Mouse (Mus musculus): ENCODE measurements around the gene Pld1.

Gene Pld1

GRCm38 (mm10) chr3:27938381-27939323 is at the start of gene Pld1:
TSS of gene Pld1 (plus strand) at chr3:27938695.
- peak; percentile 38 for DNase-seq (ENCODE audit: low read depth, low spot score)

DNA sequence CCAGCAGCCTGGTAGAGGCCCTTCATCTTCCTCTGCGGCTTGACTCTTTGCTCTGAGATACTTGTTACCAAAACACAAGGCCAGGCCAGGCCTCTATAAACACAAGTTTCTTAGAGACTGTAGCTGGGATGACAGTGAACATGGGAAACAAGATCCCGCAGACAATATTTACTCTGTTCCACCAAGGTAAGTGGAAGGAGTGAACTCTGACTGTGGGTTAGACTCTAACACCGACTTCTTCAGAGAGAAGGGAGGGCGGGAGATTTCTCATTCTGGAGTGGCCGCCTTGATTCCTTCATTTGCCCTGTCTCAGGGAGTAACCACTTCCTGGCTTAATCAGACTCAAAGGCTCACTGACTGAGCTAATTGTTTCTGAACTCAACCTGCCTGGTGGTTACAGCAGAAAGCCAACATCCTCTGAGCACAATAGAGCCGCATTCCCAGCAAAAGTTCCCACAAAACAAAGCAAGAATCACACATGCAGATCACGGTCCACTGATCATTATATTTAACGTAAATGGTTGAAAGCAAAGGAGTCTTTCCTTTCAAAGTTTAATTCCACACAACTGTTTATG is 42.1 kb upstream of the Pld1 start, which contains the start of gene Tmem212:
Tmem212 (minus strand) TSS at position 51 of the 575 bp plus-strand sequence.
- DNase-seq (ENCODE audit: low read depth, low spot score): no peak

DNA sequence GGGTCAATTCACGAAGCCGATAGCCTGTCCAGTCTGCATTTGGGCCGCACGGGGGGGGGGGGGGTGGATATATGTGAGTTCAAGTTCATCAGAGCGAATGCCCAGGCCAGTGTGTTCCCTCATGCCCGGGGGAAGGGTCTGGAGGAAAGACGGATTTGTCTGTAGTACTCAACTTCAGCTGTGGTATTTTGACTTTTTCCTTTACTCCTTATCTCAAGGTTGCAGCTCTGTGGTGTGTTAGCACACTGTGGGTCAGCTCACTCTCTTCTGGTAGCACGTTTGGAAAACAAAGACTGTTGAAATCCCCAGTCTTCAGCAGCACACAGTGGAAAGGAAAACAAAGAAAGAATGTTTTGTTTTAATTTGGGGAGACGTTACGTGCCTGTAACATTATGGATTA is 40.3 kb upstream of the Pld1 start:
- no peak for DNase-seq (ENCODE audit: low read depth, low spot score)

- DNase-seq (ENCODE audit: low read depth, low spot score): no peak
Measured at GRCm38 (mm10) chr3:27899012-27899726, 39.3 kb upstream of the Pld1 start.

DNA sequence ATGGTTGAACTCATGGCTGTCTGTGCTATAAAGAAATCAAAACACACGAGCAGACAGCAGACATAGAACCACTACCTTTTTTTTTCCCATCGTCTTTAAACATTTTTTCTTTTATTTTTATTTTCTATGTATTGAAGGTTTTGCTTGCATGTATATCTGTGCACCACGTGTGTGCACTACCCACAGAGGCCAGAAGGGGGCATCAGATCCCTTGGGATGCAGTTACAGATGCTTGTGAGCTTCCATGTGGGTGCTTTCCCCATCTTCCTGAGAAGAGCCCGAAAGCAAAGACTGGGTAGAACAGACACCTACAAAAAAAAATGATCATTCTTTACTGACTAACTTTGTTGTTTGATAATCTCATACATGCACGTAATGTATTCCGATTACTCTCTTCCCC is 36.6 kb upstream of the Pld1 start:
- DNase-seq (ENCODE audit: low read depth, low spot score): no peak

GRCm38 (mm10) chr3:27904659-27905330 is 33.7 kb upstream of the Pld1 start:
- DNase-seq (ENCODE audit: low read depth, low spot score): no peak

GRCm38 (mm10) chr3:27906647-27907209 is 31.8 kb upstream of the Pld1 start:
- no peak for DNase-seq (ENCODE audit: low read depth, low spot score)

GRCm38 (mm10) chr3:27907301-27907700 is 31.2 kb upstream of the Pld1 start:
- no peak for DNase-seq (ENCODE audit: low read depth, low spot score)

GRCm38 (mm10) chr3:27908316-27908715 is 30.2 kb upstream of the Pld1 start:
- no peak for DNase-seq (ENCODE audit: low read depth, low spot score)

DNA sequence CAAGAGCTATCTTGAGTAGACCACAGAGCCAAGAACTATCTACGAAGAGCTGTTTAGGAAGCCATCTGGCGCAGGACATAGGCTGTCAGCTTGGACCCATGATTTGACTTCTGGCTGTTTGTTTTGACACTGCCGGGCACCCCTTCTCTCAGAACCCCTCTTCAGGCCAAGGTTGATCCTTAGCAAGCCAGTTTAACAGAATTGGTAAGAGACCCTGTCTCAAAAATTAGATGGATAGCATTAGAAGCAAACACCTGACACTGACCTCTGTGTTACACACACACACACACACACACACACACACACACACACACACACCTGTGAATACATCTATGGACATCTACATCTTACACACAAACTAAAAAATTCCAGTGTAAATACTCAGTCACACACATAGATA is 29.5 kb upstream of the Pld1 start:
- DNase-seq (ENCODE audit: low read depth, low spot score): no peak

DNA sequence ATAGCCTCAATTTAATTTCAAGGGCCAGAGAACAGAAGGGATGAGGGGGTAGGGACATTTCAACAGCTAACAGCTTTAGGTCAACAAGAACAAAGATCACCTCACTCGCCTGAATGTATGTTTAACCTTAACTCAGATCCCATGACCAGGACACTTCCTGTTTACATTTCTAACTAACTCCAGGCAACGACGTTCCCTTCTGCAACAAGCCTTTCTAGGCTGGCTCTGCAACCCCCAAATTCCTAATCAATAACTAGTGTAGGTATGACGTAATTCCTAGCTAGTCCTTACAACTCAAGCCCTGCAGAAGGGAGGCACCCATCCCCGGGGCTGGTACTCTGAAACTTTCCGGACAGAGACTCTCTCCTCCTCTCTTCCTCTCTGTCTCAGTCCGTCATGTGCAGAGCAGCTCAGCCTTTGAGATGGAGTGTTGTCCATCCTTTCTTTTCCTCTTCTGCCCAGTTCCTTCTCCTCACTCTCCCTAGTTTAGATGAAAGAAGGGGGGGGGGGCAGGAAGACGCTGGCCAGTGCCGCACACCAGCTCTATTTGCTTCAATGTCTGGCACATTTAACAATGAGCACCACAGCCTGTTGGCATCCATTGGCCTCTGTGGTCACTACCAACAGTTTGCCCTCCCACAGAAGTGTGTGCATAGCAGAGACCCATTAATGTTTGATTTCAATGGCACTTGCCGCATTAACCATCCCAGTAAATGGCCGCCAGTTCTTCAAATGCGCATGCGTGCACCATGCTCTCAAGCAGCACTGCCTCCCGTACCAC is 19.6 kb upstream of the Pld1 start:
- no peak for DNase-seq (ENCODE audit: low read depth, low spot score)

DNA sequence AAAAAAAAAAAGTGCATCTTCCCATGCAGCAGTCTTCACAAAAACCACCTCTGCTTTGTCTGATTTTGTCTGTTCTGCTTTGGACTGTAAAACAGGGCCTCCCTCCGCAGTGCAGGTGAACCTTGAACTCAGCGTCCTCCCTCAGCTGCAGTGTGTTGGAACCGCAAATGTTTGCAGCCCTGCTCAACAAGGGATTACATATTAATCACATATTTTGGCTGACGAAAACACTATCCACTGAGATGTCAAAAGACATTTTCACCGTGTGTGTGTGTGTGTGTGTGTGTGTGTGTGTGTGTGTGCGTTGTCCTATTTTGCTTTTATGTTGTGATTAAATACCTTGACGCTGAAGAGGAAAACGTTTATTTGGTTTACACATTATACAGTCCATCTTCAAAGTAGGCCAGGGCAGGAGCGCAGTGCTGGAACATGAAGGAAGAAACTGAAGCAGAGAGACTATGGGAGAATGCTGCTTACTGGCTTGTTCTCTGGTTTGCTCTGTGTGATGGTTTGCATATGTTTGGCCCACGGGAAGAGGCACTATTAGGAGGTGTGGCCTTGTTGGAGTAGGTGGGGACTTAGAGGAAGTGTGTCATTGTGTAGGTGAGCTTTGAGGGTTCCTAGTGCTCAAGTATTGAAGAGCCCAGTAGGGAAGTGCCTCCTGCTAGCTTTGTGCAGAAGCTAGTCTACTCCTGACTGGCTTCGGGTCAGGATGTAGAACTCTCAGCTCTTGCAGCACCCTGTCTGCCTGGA is 17.1 kb upstream of the Pld1 start:
- DNase-seq (ENCODE audit: low read depth, low spot score): no peak

GRCm38 (mm10) chr3:27924037-27924436 is 14.5 kb upstream of the Pld1 start:
- DNase-seq (ENCODE audit: low read depth, low spot score): no peak

DNA sequence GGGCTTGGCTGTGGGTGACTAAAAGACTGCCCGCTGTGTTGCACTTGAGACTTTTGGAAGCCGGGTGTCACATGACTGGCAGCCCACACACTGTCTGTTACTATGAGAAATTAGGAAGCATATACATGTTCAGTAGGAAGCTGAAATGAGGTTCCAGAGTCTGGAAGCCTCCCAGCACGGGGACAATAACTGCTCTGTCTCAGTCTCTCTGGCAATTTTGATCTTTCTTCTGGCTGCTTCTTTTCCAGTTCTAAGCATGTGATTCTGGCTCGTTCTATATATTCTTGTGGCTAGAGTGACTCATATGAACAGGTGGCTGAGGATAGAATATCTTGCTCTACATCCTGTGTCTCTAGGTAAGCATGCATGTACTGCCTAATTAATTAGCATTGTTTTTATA is 9.3 kb upstream of the Pld1 start:
- DNase-seq (ENCODE audit: low read depth, low spot score): peak; percentile 28

GRCm38 (mm10) chr3:27932391-27932790 is 6.1 kb upstream of the Pld1 start:
- DNase-seq (ENCODE audit: low read depth, low spot score): no peak

- no peak for DNase-seq (ENCODE audit: low read depth, low spot score)
Measured at GRCm38 (mm10) chr3:27935644-27936043, 2.9 kb upstream of the Pld1 start.

- DNase-seq (ENCODE audit: low read depth, low spot score): no peak
Measured at GRCm38 (mm10) chr3:27936731-27937130, 1.8 kb upstream of the Pld1 start.

DNA sequence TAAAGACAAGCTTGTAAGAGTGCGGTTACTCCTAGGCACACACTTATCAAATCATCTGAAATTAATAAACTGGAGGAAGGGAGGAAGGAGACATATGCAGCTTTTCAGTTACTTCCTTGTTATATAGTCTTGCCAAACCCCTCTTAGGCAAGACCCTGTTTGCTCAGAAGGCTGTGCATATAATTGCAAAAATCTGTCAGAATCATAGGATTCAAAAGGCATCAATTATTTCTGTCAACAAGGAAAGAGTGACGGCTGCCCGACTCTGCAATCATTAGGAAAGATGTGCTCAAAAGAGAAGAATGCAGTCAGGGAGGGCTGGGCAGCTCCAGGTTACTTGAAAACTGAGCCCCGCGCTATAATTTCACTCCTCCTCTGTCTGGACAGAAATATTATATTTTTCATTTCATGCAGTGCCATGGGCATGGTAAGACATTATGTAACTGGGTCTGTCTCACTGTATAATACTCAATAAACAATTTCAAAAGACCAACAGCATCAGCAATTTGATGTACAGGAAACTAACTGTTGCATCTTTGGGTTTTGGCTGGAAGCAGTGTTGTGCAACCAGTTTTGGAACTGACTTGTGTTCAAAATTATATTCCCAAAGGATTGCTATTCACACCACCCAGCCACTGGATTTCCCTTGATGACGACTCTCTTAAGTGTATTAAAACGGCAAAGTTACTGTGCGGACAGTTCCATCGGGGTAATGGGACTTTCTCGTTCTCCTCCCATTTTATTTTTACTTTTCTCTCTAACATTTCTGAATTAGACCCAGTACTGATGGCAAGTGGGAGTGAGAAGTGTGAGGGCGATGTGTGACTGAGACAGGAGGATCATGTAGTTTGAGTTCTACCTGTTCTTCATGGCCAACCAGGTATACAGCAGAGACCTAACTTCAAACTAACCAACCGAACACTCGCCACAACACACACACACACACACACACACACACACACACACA is 1.1 kb upstream of the Pld1 start:
- no peak for DNase-seq (ENCODE audit: low read depth, low spot score)

DNA sequence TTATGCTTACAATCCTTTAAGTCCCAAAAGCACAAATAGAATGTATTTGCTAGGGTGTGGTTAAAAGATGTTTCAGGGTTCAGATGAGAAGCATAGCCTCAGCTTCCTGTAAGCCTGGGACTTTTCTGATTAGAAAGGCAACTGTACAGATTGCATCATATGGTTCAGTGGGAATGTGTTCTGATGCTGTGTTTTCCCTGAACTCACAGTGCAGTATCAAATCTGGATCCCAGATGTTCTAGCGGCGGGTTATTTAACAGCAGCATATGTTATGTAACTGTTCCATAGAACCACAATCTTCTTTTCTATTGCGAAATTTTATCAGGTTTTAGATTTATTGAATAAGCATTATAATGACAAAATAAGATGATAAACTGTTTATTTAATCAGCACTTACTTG is 3.1 kb downstream of the Pld1 start:
- no peak for DNase-seq (ENCODE audit: low read depth, low spot score)

Measured in telencephalon, adult 2 months (tissue).